Mouse (Mus musculus): Measurements from ENCODE around the gene Shank2.

The Shank2 gene

GRCm38 (mm10) chr7:144160066-144160465, 158.3 kb downstream of the Shank2 start:
- in situ Hi-C loops (cut with MboI, MseI) = no loop called here

GRCm38 (mm10) chr7:144160646-144161249, 159.0 kb downstream of the Shank2 start:
- in situ Hi-C loops (cut with MboI, MseI) = no loop called here

- in situ Hi-C loops (cut with MboI, MseI) = no loop called here
Measured at GRCm38 (mm10) chr7:144170272-144170671, 168.5 kb downstream of the Shank2 start.

- in situ Hi-C loops (cut with MboI, MseI) = no loop called here
Measured at GRCm38 (mm10) chr7:144170686-144171085, 169.0 kb downstream of the Shank2 start.

- in situ Hi-C loops (cut with MboI, MseI) = no loop called here
Measured at GRCm38 (mm10) chr7:144173869-144174268, 172.1 kb downstream of the Shank2 start.

- in situ Hi-C loops (cut with MboI, MseI) = no loop called here
Measured at GRCm38 (mm10) chr7:144174329-144174728, 172.6 kb downstream of the Shank2 start.

GRCm38 (mm10) chr7:144175025-144175424, 173.3 kb downstream of the Shank2 start:
- in situ Hi-C loops (cut with MboI, MseI) = no loop called here

GRCm38 (mm10) chr7:144175481-144176233, 173.9 kb downstream of the Shank2 start:
- in situ Hi-C loops (cut with MboI, MseI) = no loop called here

- in situ Hi-C loops (cut with MboI, MseI) = no loop called here
Measured at GRCm38 (mm10) chr7:144176234-144176730, 174.6 kb downstream of the Shank2 start.

GRCm38 (mm10) chr7:144179436-144179835, 177.7 kb downstream of the Shank2 start:
- in situ Hi-C loops (cut with MboI, MseI) = no loop called here

GRCm38 (mm10) chr7:144180885-144181284, 179.2 kb downstream of the Shank2 start:
- in situ Hi-C loops (cut with MboI, MseI) = no loop called here

GRCm38 (mm10) chr7:144187869-144188430, 186.2 kb downstream of the Shank2 start:
- in situ Hi-C loops (cut with MboI, MseI) = no loop called here

- in situ Hi-C loops (cut with MboI, MseI) = no loop called here
Measured at GRCm38 (mm10) chr7:144189446-144189845, 187.7 kb downstream of the Shank2 start.

GRCm38 (mm10) chr7:144198491-144198890, 196.8 kb downstream of the Shank2 start:
- in situ Hi-C loops (cut with MboI, MseI) = no loop called here

- in situ Hi-C loops (cut with MboI, MseI) = no loop called here
Measured at GRCm38 (mm10) chr7:144202017-144202682, 200.4 kb downstream of the Shank2 start.

GRCm38 (mm10) chr7:144204290-144204689, 202.6 kb downstream of the Shank2 start:
- in situ Hi-C loops (cut with MboI, MseI) = no loop called here

- in situ Hi-C loops (cut with MboI, MseI) = no loop called here
Measured at GRCm38 (mm10) chr7:144205161-144205560, 203.4 kb downstream of the Shank2 start.

- in situ Hi-C loops (cut with MboI, MseI) = no loop called here
Measured at GRCm38 (mm10) chr7:144205837-144206236, 204.1 kb downstream of the Shank2 start.

GRCm38 (mm10) chr7:144206254-144206653, 204.5 kb downstream of the Shank2 start:
- in situ Hi-C loops (cut with MboI, MseI) = no loop called here

GRCm38 (mm10) chr7:144207100-144207499, 205.4 kb downstream of the Shank2 start:
- in situ Hi-C loops (cut with MboI, MseI) = no loop called here

GRCm38 (mm10) chr7:144207849-144208248, 206.1 kb downstream of the Shank2 start:
- in situ Hi-C loops (cut with MboI, MseI) = no loop called here

GRCm38 (mm10) chr7:144208628-144209027, 206.9 kb downstream of the Shank2 start:
- in situ Hi-C loops (cut with MboI, MseI) = no loop called here
